Mouse (Mus musculus): ENCODE measurements around the gene Gm10591. TPM values are rescaled to one million over a fixed set of nuclear protein-coding genes. Genes with fewer than 3 reads are reported as not detected.
"Not testable (repeated sequence)": the region's sequence is repeated elsewhere in the genome, so short reads cannot be mapped to it uniquely, and the experiment has no call there.

Gene Gm10591
- not detected in 2 replicates for polyA plus RNA-seq (2011; ENCODE audit: insufficient read depth, insufficient read length, low read depth, missing spikeins)

GRCm38 (mm10) chr4:42611895-42612294 lies at the start of gene Gm10591:
TSS of gene Gm10591 (plus strand) at chr4:42612195.
- not testable (repeated sequence) for H3K4me3 ChIP-seq (ENCODE audit: low read depth, low read length)

GRCm38 (mm10) chr4:42629419-42629818 lies 17.4 kb downstream of the Gm10591 start, which contains the start of gene Gm2564:
TSS of gene Gm2564 (plus strand) at chr4:42629719.
- H3K27me3 ChIP-seq (ENCODE audit: control insufficient read depth, insufficient read depth, low read length, poor library complexity, severe bottlenecking); H3K36me3 ChIP-seq (ENCODE audit: control insufficient read depth, insufficient read depth, low read length, poor library complexity, severe bottlenecking); H3K4me3 ChIP-seq (ENCODE audit: low read depth, low read length); H3K27ac ChIP-seq (ENCODE audit: insufficient read depth, low read length); H3K9ac ChIP-seq (ENCODE audit: low read depth, poor library complexity, severe bottlenecking); H3K4me1 ChIP-seq (ENCODE audit: control insufficient read depth, insufficient read depth, low read length); H3K9me3 ChIP-seq (replicated peaks; ENCODE audit: control insufficient read depth, insufficient read depth, low read length, poor library complexity, severe bottlenecking): not testable (repeated sequence)

More at GRCm38 (mm10) chr4:42611895-42612294, at the start of gene Gm10591:
- not testable (repeated sequence) for H3K36me3 ChIP-seq (ENCODE audit: control insufficient read depth, insufficient read depth, low read length, poor library complexity, severe bottlenecking); H3K4me1 ChIP-seq (ENCODE audit: control insufficient read depth, insufficient read depth, low read length); H3K27ac ChIP-seq (ENCODE audit: insufficient read depth, low read length); H3K9me3 ChIP-seq (replicated peaks; ENCODE audit: control insufficient read depth, insufficient read depth, low read length, poor library complexity, severe bottlenecking); H3K27me3 ChIP-seq (ENCODE audit: control insufficient read depth, insufficient read depth, low read length, poor library complexity, severe bottlenecking); H3K9ac ChIP-seq (ENCODE audit: low read depth, poor library complexity, severe bottlenecking)

- not testable (repeated sequence) for H3K9me3 ChIP-seq (replicated peaks; ENCODE audit: control insufficient read depth, insufficient read depth, low read length, poor library complexity, severe bottlenecking); H3K27ac ChIP-seq (ENCODE audit: insufficient read depth, low read length); H3K36me3 ChIP-seq (ENCODE audit: control insufficient read depth, insufficient read depth, low read length, poor library complexity, severe bottlenecking); H3K4me1 ChIP-seq (ENCODE audit: control insufficient read depth, insufficient read depth, low read length); H3K9ac ChIP-seq (ENCODE audit: low read depth, poor library complexity, severe bottlenecking); H3K4me3 ChIP-seq (ENCODE audit: low read depth, low read length); H3K27me3 ChIP-seq (ENCODE audit: control insufficient read depth, insufficient read depth, low read length, poor library complexity, severe bottlenecking)
These were observed 43.0 kb downstream of the Gm10591 start, which contains the start of gene Ccl27b for GRCm38 (mm10) chr4:42654951-42655350. TSS of gene Ccl27b (plus strand) at chr4:42655251.

- not testable (repeated sequence) for H3K4me1 ChIP-seq (ENCODE audit: control insufficient read depth, insufficient read depth, low read length); H3K27ac ChIP-seq (ENCODE audit: insufficient read depth, low read length); H3K36me3 ChIP-seq (ENCODE audit: control insufficient read depth, insufficient read depth, low read length, poor library complexity, severe bottlenecking); H3K9me3 ChIP-seq (replicated peaks; ENCODE audit: control insufficient read depth, insufficient read depth, low read length, poor library complexity, severe bottlenecking); H3K9ac ChIP-seq (ENCODE audit: low read depth, poor library complexity, severe bottlenecking); H3K4me3 ChIP-seq (ENCODE audit: low read depth, low read length); H3K27me3 ChIP-seq (ENCODE audit: control insufficient read depth, insufficient read depth, low read length, poor library complexity, severe bottlenecking)
These were observed 49.8 kb downstream of the Gm10591 start, which contains the start of gene Il11ra2 for GRCm38 (mm10) chr4:42661793-42662192. TSS of gene Il11ra2 (minus strand) at chr4:42661893.

Other genes with a start within 250 kb of the Gm10591 start
- gene Gm21586, start 172.8 kb upstream of the Gm10591 start, polyA plus RNA-seq (2011; ENCODE audit: insufficient read depth, insufficient read length, low read depth, missing spikeins) = not detected in 2 replicates
- not detected in 2 replicates for gene Gm2163, start 145.4 kb upstream of the Gm10591 start, polyA plus RNA-seq (2011; ENCODE audit: insufficient read depth, insufficient read length, low read depth, missing spikeins)
- gene Fam205a2, start 84.0 kb upstream of the Gm10591 start, polyA plus RNA-seq (2011; ENCODE audit: insufficient read depth, insufficient read length, low read depth, missing spikeins) = not detected in 2 replicates
- not detected in 2 replicates for gene Gm2564, start 17.5 kb downstream of the Gm10591 start, polyA plus RNA-seq (2011; ENCODE audit: insufficient read depth, insufficient read length, low read depth, missing spikeins)
- not detected in 2 replicates for gene Ccl27b, start 43.1 kb downstream of the Gm10591 start, polyA plus RNA-seq (2011; ENCODE audit: insufficient read depth, insufficient read length, low read depth, missing spikeins)
- not detected in 2 replicates for gene Il11ra2, start 49.7 kb downstream of the Gm10591 start, polyA plus RNA-seq (2011; ENCODE audit: insufficient read depth, insufficient read length, low read depth, missing spikeins)
- 2.5 TPM in 1 of 2 replicates, not detected in the other for gene 4930578G10Rik, start 123.3 kb downstream of the Gm10591 start, polyA plus RNA-seq (2011; ENCODE audit: insufficient read depth, insufficient read length, low read depth, missing spikeins)
- gene Ccl19, start 144.4 kb downstream of the Gm10591 start, polyA plus RNA-seq (2011; ENCODE audit: insufficient read depth, insufficient read length, low read depth, missing spikeins) = not detected in 2 replicates
- not detected in 2 replicates for gene Ccl21a, start 161.8 kb downstream of the Gm10591 start, polyA plus RNA-seq (2011; ENCODE audit: insufficient read depth, insufficient read length, low read depth, missing spikeins)
- not detected in 2 replicates for gene Fam205a1, start 241.7 kb downstream of the Gm10591 start, polyA plus RNA-seq (2011; ENCODE audit: insufficient read depth, insufficient read length, low read depth, missing spikeins)
- not detected in 2 replicates for gene Gm12394, start 244.6 kb downstream of the Gm10591 start, polyA plus RNA-seq (2011; ENCODE audit: insufficient read depth, insufficient read length, low read depth, missing spikeins)